Mouse (Mus musculus) thymus, postnatal 10 days (tissue): ENCODE data around the gene Gm8232.
"Not testable (repeated sequence)": the region's sequence is repeated elsewhere in the genome, so short reads cannot be mapped to it uniquely, and the experiment has no call there.

Source experiments
- DNase-seq, 2 experiments: peaks; one replicate each; pipeline ENCODE4 v3.0.0; 2021; ENCODE audit warnings: low spot score in 2 of 2

Gm8232 gene

DNA sequence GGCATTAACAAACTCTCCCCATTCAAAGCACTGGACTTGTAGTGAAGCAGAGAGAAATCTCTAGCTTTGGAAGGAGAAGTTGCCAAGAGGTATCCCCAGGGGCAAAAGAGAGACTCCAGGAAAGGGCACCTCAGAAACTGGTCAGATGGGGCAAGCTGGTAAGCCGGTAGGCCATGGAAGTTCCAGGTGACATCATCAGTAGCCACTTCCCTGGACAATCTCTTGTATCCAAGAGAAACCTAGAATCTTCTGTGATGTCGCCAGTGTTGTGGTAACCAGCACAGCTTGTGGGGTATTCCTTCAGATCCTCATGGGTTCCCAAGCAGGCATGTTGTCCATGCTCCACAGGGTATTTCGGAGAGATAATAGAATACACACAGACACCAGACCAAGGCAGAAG is at the start of gene Gm8232:
Gene Gm8232 (plus strand): TSS at position 301 of the 400 bp plus-strand sequence.
- DNase-seq = not testable (repeated sequence)

GRCm38 (mm10) chr14:44384233-44384632 is 49.2 kb upstream of the Gm8232 start:
- not testable (repeated sequence) for DNase-seq

- not testable (repeated sequence) for DNase-seq
Measured at GRCm38 (mm10) chr14:44410588-44410987, 22.8 kb upstream of the Gm8232 start, which contains the start of gene Gm3371. TSS of gene Gm3371 (minus strand) at chr14:44410688.
